Mouse (Mus musculus): ENCODE data around the gene Nrarp.

DNA sequence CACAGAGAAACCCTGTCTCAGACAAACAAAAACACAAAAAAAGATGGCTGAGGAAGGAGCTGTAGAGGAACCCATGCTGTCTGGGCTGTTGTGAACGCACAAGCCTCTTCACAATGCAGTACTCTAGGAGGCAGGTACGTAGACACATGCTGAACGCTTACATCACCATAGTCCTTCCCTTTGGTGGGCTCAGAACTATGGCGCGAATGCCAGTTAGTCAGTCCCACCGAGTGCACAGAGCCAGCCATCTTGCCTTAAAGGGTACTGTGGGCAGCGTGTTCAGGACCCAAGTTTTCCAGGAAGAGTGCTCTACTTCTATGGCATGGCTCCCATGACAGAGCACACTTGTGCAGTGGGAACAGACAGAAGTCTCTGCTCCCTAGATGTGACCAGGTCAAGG, 3.9 kb downstream of the Nrarp start:
- TF ChIP-seq POLR2A (IDR thresholded peaks at IDR 0.05; ENCODE audit: insufficient read depth, low read depth, low read length) (no peak), CTCF (IDR thresholded peaks at IDR 0.05; ENCODE audit: insufficient read depth, low read depth, low read length) (no peak)
